Mouse (Mus musculus) c-Kit-positive CD71-negative TER-119-negative erythroid progenitor cells, embryonic 14.5 days (primary cell): Measurements from ENCODE around the gene Rtn1.
"Not testable (repeated sequence)": the region's sequence is repeated elsewhere in the genome, so short reads cannot be mapped to it uniquely, and the experiment has no call there.

Experiments
- DNase-seq: peaks from one replicate; pipeline ENCODE4 v3.0.0-alpha.2; 2013; ENCODE audit warnings: low read depth

The Rtn1 gene

DNA sequence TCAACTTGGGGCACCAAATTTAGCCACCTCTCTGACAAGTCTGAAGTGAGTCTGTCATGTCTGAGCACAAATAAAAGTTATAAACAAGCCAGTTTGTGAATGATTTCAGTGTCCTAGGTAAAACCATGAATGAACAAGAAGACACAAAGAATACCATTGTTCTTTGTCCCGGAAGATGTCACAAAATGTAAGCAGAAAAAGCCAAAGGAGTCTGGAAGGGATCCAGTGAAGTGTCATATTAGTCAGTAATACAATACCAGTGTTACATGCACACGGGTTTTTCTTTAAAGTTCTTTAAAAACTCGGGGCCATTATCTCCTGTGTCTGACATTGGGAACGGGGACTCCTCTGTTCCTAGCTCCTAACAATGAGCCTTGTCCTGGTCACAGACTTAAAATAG, 85.1 kb downstream of the Rtn1 start:
- no peak for DNase-seq

DNA sequence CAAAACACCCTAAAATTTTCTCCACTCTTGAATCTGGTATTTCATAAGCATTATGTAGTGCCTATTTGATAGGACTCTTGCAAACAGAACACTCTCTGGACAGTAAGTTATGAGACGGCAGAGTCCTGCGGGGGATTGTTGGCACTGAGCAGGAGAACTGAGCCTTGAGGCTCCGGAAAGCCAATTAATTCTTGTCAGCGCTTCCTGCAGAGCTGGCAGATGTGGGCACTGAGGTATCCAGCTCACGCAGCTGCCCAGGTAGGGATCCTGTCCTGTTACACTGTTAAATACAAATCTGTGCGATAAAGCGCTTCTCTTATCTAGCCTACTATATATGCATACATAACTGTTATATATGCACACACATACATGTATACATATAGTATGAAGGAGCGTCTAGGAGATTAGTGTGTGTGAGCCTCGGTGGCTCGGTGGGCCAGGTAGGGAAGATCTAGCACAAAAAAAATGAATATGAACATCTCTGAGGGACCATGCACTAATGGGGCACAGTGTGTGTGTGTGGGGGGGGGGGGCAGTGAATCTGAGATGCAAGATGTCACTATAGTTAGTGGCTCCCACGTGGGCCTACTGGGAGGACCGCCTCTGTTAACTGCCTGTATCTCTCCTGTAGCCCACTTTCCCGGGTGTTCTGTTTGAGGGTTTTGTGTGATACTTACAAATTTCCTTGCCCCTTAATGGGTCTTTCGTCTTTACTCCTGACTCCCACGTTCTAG, 93.0 kb downstream of the Rtn1 start:
- no peak for DNase-seq

DNA sequence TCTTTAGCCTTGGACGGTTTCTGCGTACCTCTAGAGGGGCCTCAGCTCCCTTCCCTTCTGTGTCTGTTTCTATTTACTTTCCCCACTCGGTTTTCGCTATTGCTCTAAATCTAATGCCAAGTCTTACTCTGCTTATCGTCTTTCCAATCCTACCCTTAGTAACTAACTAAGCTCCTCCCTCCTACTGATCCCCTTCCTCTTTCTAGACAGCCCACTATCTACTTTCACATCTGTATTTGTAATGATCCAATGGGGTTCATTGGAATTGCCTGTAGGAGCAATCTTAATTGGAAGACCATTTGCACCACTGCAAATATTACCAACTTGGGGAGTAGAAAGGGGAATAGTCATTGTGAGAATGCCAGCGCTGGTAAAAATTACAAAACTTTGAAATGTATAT, 98.0 kb downstream of the Rtn1 start:
- no peak for DNase-seq

DNA sequence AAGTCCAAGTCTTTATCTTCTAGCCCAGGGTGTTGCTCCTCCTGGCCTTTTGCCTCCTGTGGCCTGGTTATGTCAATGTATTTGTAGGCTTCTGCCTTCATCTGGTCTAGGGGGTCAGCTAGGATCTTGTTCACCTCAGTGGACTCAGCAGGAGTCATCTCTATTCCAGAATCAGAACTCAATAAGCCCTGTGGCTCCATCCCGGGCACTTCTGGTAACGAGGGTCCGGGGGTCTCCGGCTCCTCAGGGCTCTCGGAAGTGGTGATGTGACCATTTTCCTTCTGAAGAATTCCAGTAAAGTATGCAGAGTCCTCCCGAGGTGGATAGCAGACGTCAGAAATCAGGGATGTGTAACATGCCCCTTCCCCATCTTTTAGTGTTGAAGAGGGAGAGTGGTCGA, 100.3 kb downstream of the Rtn1 start:
- DNase-seq = no peak

DNA sequence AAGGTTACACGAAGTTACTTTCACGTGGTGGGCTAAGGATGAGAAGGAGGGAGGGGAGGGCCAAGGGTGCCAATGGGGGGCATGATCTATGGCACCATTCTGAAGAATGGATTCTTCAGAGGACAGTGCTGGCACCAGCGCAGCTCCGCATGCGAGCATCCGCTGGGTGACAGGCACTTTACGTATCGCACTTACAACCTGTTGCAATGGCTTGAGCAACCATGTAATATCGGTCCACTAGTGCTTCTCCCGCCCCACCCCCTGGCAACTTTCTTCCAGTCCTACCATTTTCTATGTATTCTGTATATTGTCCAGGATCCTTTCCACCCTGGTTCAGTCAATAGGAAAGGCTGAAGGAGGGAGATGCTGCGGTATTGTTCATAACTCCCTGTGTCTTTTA, 102.6 kb downstream of the Rtn1 start:
- DNase-seq = no peak

DNA sequence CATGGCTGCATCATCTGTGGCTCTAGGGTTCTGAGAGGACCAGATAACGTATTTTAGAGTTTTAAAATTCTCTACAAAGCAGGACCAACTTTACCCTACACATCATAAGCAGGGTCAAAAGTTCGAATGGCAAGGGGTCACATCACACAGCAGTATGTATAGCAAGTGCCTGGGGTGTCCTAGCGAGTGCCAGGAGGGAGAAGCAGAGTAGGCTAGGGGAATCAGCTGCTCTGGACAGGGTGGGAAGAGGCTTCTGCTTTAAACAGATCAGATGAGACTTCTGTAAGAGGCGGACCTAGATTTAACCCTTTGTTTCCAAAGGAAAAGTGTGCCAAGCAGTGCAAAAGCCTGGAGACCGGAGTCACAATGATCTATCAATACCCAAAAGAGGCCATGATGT, 103.4 kb downstream of the Rtn1 start:
- no peak for DNase-seq

DNA sequence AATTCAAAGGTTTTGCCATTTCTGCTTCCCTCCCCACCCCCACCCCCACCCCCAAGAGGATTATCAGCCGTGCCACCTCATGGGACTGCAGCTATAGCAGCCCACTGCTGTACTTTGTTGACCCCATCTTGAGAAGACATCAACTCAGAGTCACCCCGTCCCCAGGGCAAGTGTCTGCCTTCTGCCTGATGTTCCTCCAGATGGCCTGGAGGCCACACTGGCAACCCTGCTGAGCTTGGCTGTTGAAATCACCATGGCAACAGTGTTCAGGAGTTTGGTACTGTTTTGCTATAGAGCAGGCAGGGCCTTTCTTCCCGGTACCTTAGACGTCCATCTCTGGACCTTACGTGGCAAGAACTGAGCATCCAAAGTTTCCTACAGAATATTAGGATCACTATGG, 103.9 kb downstream of the Rtn1 start:
- DNase-seq = no peak

DNA sequence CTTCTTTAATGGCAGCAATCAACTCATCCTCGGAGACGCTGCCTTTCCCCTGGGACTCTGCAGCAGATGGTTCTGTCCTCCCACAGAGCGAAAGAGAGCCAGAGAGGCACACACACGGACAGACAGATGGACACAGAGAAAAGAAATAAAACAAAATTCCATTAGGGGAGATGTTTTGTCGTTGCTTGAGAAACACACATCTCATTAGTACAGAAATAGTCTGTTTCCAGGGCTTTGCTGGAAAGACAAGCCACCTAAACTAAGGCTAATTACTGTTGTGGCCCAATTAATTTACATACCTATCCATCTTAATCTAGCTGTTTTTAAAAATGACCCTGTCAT, 104.5 kb downstream of the Rtn1 start:
- no peak for DNase-seq

DNA sequence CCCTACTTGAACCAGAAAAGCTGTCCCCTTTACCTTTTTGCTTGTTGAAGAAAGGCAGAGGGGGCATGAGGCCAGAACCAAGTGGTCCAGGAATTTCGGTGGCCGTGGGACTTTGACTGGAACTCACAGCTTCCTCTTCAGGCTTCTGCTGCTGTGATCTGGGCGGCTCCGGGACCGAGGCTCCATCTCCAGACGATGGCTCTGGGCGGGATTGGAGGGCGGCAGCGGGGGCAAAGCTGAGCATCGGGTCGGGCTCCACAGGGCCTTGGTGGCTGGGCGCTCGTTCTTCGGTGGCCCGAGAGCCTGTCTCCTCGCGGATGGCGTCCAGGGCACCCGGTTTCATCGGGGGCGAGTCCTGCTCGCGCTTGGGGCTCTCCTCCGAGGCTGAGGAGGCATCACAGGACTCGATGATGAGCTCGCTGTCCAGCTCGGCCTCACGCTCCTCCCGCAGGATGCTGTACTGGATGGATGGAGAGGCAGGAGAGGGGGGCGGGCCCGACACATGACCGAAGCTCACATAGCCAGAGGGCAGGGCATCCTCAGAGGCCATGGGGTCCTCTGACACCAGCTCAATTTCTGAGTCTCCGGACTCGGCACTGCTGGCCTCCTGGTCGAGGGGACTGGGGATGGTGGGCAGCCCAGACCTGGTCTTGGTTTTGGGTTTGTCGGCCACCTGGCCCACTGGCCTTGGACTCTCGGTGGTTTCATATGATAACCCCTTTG, 105.1 kb downstream of the Rtn1 start:
- DNase-seq = no peak

DNA sequence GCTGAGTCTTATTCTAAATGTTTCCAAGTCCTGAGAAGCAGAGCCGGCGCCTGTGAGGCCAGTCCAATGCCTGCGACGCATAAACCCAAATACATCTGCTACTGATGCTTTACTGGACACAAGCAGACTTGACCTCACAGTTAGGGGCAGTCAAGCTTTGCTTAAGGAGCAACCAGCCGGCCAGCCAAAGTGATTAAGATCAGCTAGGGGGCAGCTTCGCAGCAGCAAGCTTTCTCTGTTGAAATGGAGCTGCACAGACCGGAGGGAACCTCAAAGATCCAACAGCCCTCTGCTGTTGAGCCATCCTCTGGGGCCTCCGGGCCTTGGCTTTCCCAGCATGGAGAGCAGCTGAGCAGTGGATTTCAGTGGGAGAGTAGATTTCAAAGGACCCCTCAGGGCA, 107.4 kb downstream of the Rtn1 start:
- DNase-seq = no peak

DNA sequence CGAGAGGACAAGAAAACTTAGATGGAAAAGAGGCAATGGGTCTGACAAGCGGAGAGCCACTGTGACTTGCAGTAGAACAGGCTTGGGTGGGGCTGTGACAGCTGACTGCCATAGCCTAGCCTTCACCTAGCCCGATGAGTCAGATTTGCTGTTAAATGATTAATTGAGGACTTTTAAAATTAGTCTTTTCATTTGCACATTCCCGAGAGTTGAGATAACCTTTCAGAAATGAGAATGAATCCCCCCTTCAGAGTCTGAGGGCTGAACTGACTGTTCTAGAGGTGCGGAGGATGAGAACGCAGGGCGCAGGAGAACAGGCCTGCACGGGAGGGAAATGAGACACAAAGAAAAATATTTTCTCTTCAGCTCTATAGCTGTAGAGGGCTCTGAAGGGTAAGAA, 107.9 kb downstream of the Rtn1 start:
- no peak for DNase-seq

DNA sequence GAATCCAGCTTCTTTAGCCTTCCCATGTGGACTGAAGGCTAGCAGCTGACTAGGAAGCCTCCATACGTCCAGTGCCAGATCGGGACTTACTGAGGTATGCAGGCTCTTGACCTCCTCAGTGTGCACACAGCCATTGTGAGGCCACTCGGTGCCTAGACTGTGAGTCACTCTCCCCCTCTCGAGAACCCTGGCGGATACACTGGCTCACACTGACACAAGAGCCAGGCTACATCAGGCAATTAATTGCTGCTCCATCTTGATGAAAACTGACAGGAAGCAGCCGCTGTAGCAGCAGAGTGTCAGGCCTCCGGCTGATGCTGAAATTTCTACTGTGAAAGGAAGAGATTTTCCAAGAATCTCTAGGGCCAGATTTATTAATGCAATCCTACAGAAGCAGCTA, 110.6 kb downstream of the Rtn1 start:
- DNase-seq = no peak

DNA sequence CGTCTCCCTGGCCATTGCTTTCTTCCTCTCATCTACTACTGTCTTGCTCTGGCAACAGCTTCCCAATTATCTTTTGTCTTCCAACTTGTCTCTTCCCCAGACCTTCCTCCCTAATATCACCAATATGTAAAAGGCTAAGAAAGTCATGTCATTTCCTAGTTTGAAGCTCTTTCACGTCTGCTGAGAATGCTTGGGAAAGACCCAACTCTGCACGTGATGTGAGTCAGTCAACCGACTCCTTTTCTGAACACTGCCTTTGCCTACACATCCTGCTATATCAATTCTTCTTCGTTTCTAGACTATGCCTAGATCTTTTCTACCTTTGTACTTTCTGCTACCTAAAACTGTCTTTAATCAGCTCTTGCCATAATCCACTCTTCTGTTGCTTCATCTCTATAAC, 112.3 kb downstream of the Rtn1 start:
- no peak for DNase-seq

DNA sequence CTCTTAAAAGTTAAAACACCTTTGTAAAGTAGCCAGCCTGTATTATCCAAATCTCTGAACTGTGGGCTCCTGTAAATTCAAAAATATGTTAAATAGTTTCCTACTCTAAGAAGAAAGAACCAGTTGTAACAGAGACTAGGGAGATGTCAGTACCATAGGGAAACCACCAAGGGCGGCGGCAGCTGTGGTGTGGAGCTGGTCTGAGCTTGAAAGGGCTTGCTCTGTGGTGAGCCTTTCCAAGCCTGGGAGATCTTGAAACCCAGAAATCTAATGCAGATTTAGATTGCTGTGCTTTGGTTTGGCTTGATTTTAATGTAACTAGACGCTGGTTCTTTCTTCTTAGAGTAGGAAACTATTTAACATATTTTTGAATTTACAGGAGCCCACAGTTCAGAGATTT, 115.7 kb downstream of the Rtn1 start:
- DNase-seq = not testable (repeated sequence)

DNA sequence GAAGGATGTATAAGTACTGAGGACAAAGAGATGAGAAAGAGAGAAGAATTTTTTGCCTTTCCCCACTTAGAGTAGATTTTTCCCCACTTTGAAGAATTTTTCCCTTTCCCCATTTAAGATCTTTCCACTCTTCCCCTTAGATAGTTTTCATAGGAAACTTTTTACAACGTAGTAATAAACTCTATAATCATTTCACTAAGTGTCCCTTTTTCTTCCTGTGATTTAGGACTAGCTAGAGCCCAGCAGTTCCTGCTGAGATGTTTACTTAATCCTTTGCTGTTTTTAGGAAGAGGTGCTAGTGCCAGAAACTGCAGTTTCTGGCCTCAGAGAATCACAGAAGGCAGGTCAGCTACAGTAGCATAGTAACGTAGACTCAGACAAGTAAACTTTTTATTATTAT, 116.3 kb downstream of the Rtn1 start:
- no peak for DNase-seq

DNA sequence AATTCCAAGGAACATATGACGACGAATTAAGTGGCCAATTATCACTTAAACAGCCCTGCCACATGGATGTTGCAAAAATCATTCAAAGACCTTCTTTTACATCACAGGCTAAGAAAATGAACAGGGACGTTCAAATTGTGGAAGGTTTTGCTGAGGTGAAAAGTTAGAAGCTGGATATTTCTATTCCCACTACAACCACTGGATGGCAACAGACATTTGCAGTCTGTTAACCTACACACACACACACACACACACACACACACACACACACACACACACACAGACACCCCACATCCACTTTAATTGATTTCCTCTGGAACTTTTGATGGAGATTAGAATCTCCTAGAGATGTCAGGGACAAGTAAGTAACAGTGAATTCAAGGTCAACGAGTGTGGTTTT, 117.6 kb downstream of the Rtn1 start:
- DNase-seq = no peak

DNA sequence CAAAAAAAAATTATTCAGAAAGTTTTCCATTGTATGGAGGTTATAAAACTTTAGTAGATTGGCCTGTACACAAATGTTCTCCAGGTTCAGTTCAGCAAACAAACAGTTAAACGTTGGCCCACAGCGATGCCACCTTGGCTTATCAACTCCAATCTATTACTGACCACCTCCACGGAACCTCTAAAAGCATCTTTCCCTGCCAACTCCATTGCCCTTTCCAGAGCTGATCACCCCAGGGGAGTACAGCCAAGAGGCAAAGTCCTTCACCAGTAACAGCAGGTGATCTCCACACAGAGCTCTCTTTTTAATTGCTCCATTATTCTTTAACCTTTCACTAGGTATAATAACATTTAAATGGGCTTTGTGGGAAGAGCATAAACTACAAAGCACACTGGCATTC, 120.6 kb downstream of the Rtn1 start:
- no peak for DNase-seq

DNA sequence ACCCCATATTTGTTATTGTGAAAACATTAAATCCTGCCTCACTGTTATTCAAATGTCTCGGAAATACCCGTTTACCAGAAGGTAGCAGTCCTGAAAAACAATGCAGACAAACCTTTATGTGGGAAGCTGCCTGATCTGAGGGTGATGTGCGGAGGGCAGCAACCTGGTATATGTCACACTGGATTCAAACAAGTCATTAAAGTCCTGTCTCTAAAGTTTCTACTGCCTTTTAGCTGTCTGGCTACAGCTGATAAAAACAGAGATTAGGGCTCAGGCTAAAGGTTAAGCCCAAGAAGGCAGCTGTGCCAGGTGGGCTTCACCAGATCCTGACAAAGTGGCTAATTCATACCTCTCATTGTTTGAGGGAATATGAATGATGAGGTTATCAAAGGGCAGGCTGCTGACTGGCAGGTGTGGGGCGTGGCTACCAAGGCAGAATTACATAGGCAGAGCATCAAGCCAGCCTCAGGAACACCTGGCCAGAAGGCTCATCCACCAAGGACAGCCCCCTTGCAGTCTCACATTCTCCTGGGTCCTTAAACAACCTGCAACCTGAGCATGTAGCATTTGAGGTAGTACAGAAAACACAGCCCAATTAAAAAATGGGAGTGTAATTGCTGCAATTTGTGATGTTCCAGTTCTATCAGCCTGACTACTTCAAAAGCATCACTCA, 121.4 kb downstream of the Rtn1 start:
- DNase-seq = no peak

DNA sequence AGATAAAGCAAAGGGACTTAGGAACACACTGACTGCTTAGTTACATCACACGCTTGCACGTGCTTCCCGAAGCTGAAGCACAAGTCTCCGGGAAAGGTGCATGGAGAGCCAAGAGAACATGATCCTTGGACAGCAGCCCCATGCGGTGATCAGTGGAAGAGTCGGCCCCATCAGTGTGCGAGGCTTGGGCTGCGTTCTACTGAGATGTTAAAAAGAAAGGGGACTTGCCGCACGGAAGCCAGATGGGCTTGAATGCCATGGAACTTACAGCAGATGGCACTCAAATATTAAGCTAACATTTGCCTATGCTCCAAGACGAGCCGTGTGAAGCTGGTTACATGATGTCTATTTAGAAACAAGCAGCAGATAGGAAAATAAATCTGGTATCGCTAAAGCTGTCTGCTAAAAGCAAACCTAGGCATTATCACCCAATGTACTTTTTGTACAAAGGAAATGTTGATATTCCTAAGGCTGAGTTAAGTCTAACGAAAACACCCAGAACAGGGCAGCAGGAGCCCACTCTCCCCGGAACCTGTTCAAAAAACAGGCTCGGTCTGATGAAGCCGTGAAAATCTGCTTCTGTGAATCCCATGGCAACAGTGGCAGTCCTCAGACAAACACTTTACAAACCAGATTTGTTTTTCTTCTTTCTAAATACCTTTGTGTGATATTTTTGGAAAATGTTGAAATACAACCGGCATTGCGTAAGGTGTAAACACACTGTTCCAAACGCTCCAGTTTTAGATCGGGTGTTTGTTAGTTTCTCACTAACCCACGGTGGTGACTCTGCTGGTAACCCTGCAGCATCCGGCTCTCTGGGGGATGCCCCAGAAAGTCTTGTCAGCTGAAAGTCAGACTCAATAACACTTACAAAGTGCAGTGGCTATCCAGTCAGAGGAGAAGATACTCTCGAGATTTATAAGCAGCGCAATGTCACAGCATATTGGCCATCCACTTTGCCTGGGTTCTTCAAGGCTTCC, 123.2 kb downstream of the Rtn1 start:
- no peak for DNase-seq

DNA sequence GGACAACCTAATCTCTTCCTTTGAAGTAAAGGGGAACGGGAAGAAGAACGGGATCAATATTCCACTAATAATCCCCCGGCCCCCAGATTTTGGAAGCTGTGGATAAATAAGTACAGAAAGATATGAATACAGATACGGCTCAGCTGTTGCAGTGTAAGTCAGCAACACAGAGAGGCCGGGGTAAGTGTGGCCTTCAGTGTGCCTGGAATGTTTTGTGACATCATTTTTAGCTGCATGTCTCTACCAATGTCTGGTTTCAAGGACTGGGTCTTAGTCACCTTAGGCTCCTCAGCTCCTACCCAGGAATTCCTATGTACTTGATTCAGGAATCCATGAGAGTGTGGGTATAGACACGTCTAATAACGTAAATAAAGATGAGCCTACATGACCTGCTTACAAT, 124.3 kb downstream of the Rtn1 start:
- no peak for DNase-seq

DNA sequence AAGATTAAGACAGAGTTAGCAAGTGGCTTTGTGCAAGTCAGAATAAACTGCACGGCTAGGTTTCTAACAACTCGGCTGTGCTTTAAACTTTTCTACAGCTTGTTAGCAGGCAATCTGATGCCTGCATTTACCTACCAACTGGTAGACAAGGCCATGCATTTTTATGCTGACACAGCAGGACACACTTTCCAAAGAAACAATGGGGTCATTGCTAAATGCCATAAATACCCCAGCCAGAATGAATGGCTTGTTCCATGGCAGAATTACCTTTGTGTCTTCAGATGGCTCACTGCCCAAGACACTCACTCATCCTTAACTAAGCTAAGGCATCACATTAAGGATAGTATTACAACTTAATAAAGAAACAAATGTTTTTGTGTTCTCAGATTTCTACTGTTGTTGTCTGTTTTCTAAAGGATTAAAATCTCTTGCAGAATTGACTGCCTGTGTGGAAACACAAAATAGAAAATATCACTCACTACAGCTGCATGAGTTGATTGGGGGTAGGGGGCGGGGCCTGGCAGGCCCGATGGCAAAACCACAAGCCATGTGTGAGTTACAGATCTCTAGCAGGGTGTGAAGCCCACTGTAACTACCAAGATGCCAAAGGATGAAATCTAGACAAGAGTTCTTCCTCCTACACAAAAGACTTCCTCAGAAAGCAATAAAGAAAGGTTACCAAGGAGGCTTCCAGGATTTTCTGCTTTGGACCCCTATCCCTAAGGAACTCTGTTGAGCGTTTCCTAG, 129.6 kb downstream of the Rtn1 start:
- DNase-seq = no peak
